Mouse (Mus musculus): ENCODE data around the gene Serpine3. TPM values are rescaled to one million over a fixed set of nuclear protein-coding genes. Genes with fewer than 3 reads are reported as not detected.
A peak's percentile ranks its signal among the peaks of the same experiment; 100 is the strongest.

Gene Serpine3
- polyA plus RNA-seq, 1 experiment from 2014 or later, result 0.16 TPM

- H3K4me2 ChIP-seq, result no peak overlapping the region
- 70% methylated on average over 1 of the region's 1 CpGs for WGBS (ENCODE audit: insufficient replicate concordance)
- peak overlapping the region; percentile 41; the same call in 1 of the 2 replicates for H3K27ac ChIP-seq (ENCODE audit: low read depth, low read length)
- H3K36me3 ChIP-seq (ENCODE audit: control insufficient read depth, insufficient read depth, low read length), result no peaks in the 10 kb centered on the region
- peaks cover 5% of the 10 kb centered on the region for H3K4me1 ChIP-seq (ENCODE audit: control insufficient read depth, insufficient read depth, low read length)
- H3K4me3 ChIP-seq (ENCODE audit: low read depth, low read length), result no peak overlapping the region
- H3K9me3 ChIP-seq (replicated peaks; ENCODE audit: control insufficient read depth, low read length), result no peaks in the 10 kb centered on the region
- no peak for ATAC-seq (replicated peaks; ENCODE audit: insufficient number of reproducible peaks, low FRiP score, low TSS enrichment)
- H3K27me3 ChIP-seq (ENCODE audit: control insufficient read depth, insufficient read depth, low read length), result no peaks in the 10 kb centered on the region
- no peak overlapping the region for H3K9ac ChIP-seq (ENCODE audit: low read depth, low read length)
Observed at GRCm38 (mm10) chr14:62721625-62722024, 58.2 kb downstream of the Serpine3 start.

GRCm38 (mm10) chr14:62724560-62724959 lies 61.1 kb downstream of the Serpine3 start:
- peaks cover 5% of the 10 kb centered on the region for H3K4me1 ChIP-seq (ENCODE audit: control insufficient read depth, insufficient read depth, low read length)
- no peaks in the 10 kb centered on the region for H3K9me3 ChIP-seq (replicated peaks; ENCODE audit: control insufficient read depth, low read length)
- H3K27ac ChIP-seq (ENCODE audit: low read depth, low read length), result no peak overlapping the region
- no peak for ATAC-seq (replicated peaks; ENCODE audit: insufficient number of reproducible peaks, low FRiP score, low TSS enrichment)
- no peaks in the 10 kb centered on the region for H3K36me3 ChIP-seq (ENCODE audit: control insufficient read depth, insufficient read depth, low read length)
- H3K4me3 ChIP-seq (ENCODE audit: low read depth, low read length), result no peak overlapping the region
- no peaks in the 10 kb centered on the region for H3K27me3 ChIP-seq (ENCODE audit: control insufficient read depth, insufficient read depth, low read length)
- H3K9ac ChIP-seq (ENCODE audit: low read depth, low read length), result no peak overlapping the region
- H3K4me2 ChIP-seq, result no peak overlapping the region

GRCm38 (mm10) chr14:62731902-62732301 lies 68.4 kb downstream of the Serpine3 start:
- no peaks in the 10 kb centered on the region for H3K4me1 ChIP-seq (ENCODE audit: control insufficient read depth, insufficient read depth, low read length)
- no peak overlapping the region for H3K27ac ChIP-seq (ENCODE audit: low read depth, low read length)
- 72% methylated on average over 1 of the region's 1 CpGs for WGBS (ENCODE audit: insufficient replicate concordance)
- no peaks in the 10 kb centered on the region for H3K27me3 ChIP-seq (ENCODE audit: control insufficient read depth, insufficient read depth, low read length)
- no peak overlapping the region for H3K9ac ChIP-seq (ENCODE audit: low read depth, low read length)
- ATAC-seq (replicated peaks; ENCODE audit: insufficient number of reproducible peaks, low FRiP score, low TSS enrichment), result no peak
- H3K9me3 ChIP-seq (replicated peaks; ENCODE audit: control insufficient read depth, low read length), result no peaks in the 10 kb centered on the region
- 0 out of 2 replicates have a peak, but pooled peaks cover 4% of the 10 kb centered on the region for H3K36me3 ChIP-seq (ENCODE audit: control insufficient read depth, insufficient read depth, low read length)
- no peak overlapping the region for H3K4me2 ChIP-seq
- no peak overlapping the region for H3K4me3 ChIP-seq (ENCODE audit: low read depth, low read length)

- no peak for ATAC-seq (replicated peaks; ENCODE audit: insufficient number of reproducible peaks, low FRiP score, low TSS enrichment)
- Histone ChIP-seq H3K9ac (ENCODE audit: low read depth, low read length) (no peak overlapping the region), H3K4me3 (ENCODE audit: low read depth, low read length) (no peak overlapping the region), H3K27me3 (ENCODE audit: control insufficient read depth, insufficient read depth, low read length) (no peaks in the 10 kb centered on the region), H3K4me1 (ENCODE audit: control insufficient read depth, insufficient read depth, low read length) (no peaks in the 10 kb centered on the region), H3K27ac (ENCODE audit: low read depth, low read length) (no peak overlapping the region), H3K36me3 (ENCODE audit: control insufficient read depth, insufficient read depth, low read length) (0 out of 2 replicates have a peak, but pooled peaks cover 4% of the 10 kb centered on the region), H3K9me3 (replicated peaks; ENCODE audit: control insufficient read depth, low read length) (no peaks in the 10 kb centered on the region), H3K4me2 (no peak overlapping the region)
- 81% methylated on average over 2 of the region's 2 CpGs for WGBS (ENCODE audit: insufficient replicate concordance)
Observed at GRCm38 (mm10) chr14:62733666-62734065, 70.2 kb downstream of the Serpine3 start.

GRCm38 (mm10) chr14:62735646-62736045 lies 72.2 kb downstream of the Serpine3 start:
- H3K4me1 ChIP-seq (ENCODE audit: control insufficient read depth, insufficient read depth, low read length), result no peaks in the 10 kb centered on the region
- H3K9ac ChIP-seq (ENCODE audit: low read depth, low read length), result no peak overlapping the region
- no peak overlapping the region for H3K4me2 ChIP-seq
- H3K4me3 ChIP-seq (ENCODE audit: low read depth, low read length), result no peak overlapping the region
- no peak overlapping the region for H3K27ac ChIP-seq (ENCODE audit: low read depth, low read length)
- no peaks in the 10 kb centered on the region for H3K9me3 ChIP-seq (replicated peaks; ENCODE audit: control insufficient read depth, low read length)
- H3K36me3 ChIP-seq (ENCODE audit: control insufficient read depth, insufficient read depth, low read length), result 0 out of 2 replicates have a peak, but pooled peaks cover 4% of the 10 kb centered on the region
- ATAC-seq (replicated peaks; ENCODE audit: insufficient number of reproducible peaks, low FRiP score, low TSS enrichment), result no peak
- H3K27me3 ChIP-seq (ENCODE audit: control insufficient read depth, insufficient read depth, low read length), result no peaks in the 10 kb centered on the region
- WGBS (ENCODE audit: insufficient replicate concordance), result 94% methylated on average over 1 of the region's 1 CpGs

Other genes starting within 250 kb of the Serpine3 start
- gene Gucy1b2, start 207.4 kb upstream of the Serpine3 start, polyA plus RNA-seq (2014; fragmentation: Nextera tagmentation; extraction: Ambion mirVana), result not detected in 2 replicates
- 1.1 and 1.3 TPM in 2 replicates for gene Fam124a, start 107.9 kb upstream of the Serpine3 start, polyA plus RNA-seq (2014; fragmentation: Nextera tagmentation; extraction: Ambion mirVana)
- gene Gm4131, start 96.7 kb upstream of the Serpine3 start, polyA plus RNA-seq (2014; fragmentation: Nextera tagmentation; extraction: Ambion mirVana), result not detected in 2 replicates
- 18.5 and 27.8 TPM in 2 replicates for gene Ints6, start 97.5 kb downstream of the Serpine3 start, polyA plus RNA-seq (2014; fragmentation: Nextera tagmentation; extraction: Ambion mirVana)
- gene Wdfy2, start 174.0 kb downstream of the Serpine3 start, polyA plus RNA-seq (2014; fragmentation: Nextera tagmentation; extraction: Ambion mirVana), result 7.6 and 9.4 TPM in 2 replicates

Measured in heart, embryonic 11.5 days (tissue).